Mouse (Mus musculus): ENCODE measurements around the gene Ap5z1. TPM values are rescaled to one million over a fixed set of nuclear protein-coding genes. Genes with fewer than 3 reads are reported as not detected.
A peak's percentile ranks its signal among the peaks of the same experiment; 100 is the strongest.

Ap5z1 gene
- polyA plus RNA-seq, 1 experiment from 2014 or later, result 12.3 TPM

DNA sequence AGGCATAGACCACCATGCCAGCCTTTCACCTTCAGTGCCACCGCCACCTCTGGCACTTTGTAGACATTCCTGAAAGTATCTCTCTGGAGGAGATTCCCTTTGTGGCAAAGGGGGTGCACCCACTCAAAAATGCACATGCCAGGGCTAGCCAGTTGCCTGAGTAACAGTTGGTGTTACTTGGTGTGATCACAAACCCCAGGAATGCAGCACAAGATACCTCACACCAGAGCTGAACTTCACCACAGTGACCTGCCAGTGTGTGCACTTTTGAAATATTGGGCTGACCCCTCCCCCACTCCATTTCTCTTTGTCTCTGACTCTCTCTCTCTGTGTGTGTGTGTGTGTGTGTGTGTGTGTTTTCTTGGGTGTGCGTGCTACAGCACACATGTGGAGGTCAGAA is 37.3 kb upstream of the Ap5z1 start:
- 97% methylated on average over 2 of the region's 2 CpGs for WGBS
- Histone ChIP-seq H3K36me3 (peaks cover 37% of the 10 kb centered on the region), H3K27ac (replicated peaks) (peak overlapping the region; percentile 14; the same call in 1 of the 2 replicates), H3K9me3 (replicated peaks) (no peaks in the 10 kb centered on the region), H3K4me1 (peaks cover 62% of the 10 kb centered on the region), H3K4me3 (no peak overlapping the region), H3K27me3 (ENCODE audit: low read depth, poor library complexity, severe bottlenecking) (no peaks in the 10 kb centered on the region)
- DNase-seq (ENCODE audit: low spot score), result no peak

DNA sequence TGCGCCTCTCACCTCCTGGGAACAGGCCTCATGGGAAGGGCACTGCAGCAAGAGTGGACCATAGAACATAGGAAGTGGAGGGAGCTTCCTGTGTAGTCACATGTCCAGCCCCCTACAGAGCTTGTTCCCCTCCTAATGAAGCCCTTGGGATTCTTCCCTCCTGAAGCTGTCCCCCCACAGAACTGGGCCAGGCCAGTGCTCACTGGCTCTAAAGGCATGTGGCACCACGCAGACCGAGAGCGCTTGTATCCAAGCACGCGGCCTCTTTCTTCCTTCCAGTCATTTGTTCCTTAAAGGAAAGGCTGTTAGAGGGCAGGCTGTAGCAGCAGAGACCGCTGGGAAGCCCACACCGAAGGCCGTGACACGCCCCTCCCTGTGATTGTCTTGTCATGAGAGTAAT is 35.9 kb upstream of the Ap5z1 start:
- peaks cover 40% of the 10 kb centered on the region for H3K36me3 ChIP-seq
- no peaks in the 10 kb centered on the region for H3K9me3 ChIP-seq (replicated peaks)
- peak overlapping the region; percentile 65 for H3K27ac ChIP-seq (replicated peaks)
- H3K27me3 ChIP-seq (ENCODE audit: low read depth, poor library complexity, severe bottlenecking), result no peaks in the 10 kb centered on the region
- H3K4me1 ChIP-seq, result peaks cover 69% of the 10 kb centered on the region
- WGBS, result 71% methylated on average over 10 of the region's 10 CpGs
- H3K4me3 ChIP-seq, result no peak overlapping the region
- no peak for DNase-seq (ENCODE audit: low spot score)

DNA sequence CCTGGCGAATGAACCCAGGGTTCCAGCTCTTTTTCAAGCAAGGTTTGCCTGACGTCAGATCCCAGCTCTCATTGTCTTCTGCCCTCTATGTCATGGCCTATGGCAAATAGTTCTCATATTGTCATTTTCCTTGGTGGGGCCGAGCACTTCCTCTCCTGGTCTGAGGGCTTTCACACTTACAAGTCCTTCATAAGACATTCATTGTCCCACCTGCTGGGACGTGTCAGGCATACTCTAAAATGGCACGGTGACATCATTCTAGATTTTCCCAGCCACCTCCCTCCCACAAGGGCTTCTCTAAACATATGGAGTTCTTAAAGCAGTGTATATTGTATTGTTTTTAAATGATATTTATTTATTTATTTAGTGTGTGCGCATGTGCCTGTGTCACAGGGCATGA is 35.1 kb upstream of the Ap5z1 start:
- peaks cover 73% of the 10 kb centered on the region for H3K4me1 ChIP-seq
- 84% methylated on average over 6 of the region's 6 CpGs for WGBS

DNA sequence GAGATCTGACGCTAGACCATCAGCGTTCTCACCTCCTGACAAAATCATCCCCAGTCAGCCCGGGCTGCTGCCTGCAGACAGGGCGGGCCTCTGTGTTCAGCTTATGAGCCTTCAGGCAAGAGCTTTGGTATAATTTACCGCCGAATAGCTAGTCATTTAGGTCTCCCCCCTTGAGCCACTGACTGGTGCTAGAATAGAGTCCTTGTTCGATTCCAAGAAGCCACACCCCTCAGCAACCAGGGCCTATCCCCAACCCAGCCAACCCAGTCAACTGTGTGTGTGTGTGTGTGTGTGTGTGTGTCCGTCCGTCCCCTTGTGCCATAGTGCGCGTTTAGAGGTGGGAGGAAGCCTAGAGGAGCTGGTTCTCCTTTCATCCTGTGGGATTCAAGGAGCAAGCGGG is 32.7 kb upstream of the Ap5z1 start:
- WGBS, result 87% methylated on average over 12 of the region's 12 CpGs
- peak overlapping the region; percentile 52; the same call in 1 of the 2 replicates for H3K27ac ChIP-seq (replicated peaks)
- H3K27me3 ChIP-seq (ENCODE audit: low read depth, poor library complexity, severe bottlenecking), result no peaks in the 10 kb centered on the region
- DNase-seq (ENCODE audit: low spot score), result no peak
- H3K4me1 ChIP-seq, result peaks cover 56% of the 10 kb centered on the region
- H3K36me3 ChIP-seq, result peaks cover 52% of the 10 kb centered on the region
- no peak overlapping the region for H3K4me3 ChIP-seq
- H3K9me3 ChIP-seq (replicated peaks), result no peaks in the 10 kb centered on the region

More for the DNA sequence above, 35.1 kb upstream of the Ap5z1 start:
- Histone ChIP-seq H3K27me3 (ENCODE audit: low read depth, poor library complexity, severe bottlenecking) (no peaks in the 10 kb centered on the region), H3K9me3 (replicated peaks) (no peaks in the 10 kb centered on the region), H3K4me3 (no peak overlapping the region), H3K36me3 (peaks cover 43% of the 10 kb centered on the region), H3K27ac (replicated peaks) (no peak overlapping the region)
- DNase-seq (ENCODE audit: low spot score), result no peak

DNA sequence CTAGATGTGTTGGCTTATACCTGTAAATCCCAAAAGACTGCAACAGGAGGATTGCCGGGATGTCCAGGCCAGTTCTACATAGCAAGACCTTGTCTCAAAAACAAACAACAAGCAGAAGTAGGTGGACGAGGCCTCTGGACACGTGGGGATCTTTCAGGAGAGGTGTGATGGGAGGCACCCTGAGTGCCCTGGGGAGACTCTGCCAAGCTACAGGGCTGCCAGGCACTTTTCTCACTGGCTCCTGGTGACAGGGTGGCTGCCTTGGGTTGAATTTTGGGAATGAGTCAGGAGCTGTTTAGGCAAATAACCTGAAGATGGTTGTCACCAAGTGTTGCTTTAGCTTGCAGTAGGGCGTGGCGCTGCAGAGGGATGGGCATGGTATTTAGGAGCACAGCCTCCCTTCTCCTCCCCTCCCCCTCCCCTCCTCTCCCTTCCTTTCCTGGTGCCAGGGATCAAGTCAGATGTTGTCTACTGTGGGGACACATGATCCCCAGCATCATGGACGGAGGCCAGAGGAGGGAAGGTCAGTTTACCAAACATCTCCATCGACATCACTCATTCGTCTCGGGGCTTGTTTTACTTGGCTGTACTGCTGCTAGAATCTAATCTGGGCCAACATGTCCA is 31.8 kb upstream of the Ap5z1 start:
- Histone ChIP-seq H3K4me3 (no peak overlapping the region), H3K27ac (replicated peaks) (0 out of 2 replicates have a peak overlapping the region, but pooled peaks have one; percentile 4), H3K9me3 (replicated peaks) (no peaks in the 10 kb centered on the region), H3K4me1 (peaks cover 47% of the 10 kb centered on the region), H3K27me3 (ENCODE audit: low read depth, poor library complexity, severe bottlenecking) (no peaks in the 10 kb centered on the region), H3K36me3 (peaks cover 55% of the 10 kb centered on the region)
- DNase-seq (ENCODE audit: low spot score), result no peak
- 86% methylated on average over 9 of the region's 9 CpGs for WGBS

DNA sequence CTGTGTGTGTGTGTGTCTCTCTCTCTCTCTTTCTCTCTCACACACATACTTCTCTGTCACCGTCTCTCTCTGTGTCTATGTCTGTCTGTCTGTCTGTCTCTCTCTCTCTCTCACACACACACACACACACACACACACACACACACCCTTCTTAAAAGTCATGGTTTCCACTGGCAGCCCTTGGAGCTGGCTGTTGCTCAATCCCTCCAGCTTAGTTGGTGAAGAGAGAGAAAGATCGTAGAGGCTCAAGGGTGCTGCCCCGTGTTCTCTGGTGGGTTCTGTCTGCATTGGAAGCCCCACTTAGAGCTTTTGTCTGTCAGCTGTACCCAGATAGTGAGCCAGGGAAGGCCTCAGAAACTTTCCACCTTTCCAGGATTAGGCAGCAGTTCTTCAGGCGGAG is 31.0 kb upstream of the Ap5z1 start:
- no peak for DNase-seq (ENCODE audit: low spot score)
- Histone ChIP-seq H3K4me1 (peaks cover 40% of the 10 kb centered on the region), H3K27me3 (ENCODE audit: low read depth, poor library complexity, severe bottlenecking) (no peaks in the 10 kb centered on the region), H3K36me3 (peaks cover 58% of the 10 kb centered on the region), H3K9me3 (replicated peaks) (no peaks in the 10 kb centered on the region), H3K4me3 (no peak overlapping the region), H3K27ac (replicated peaks) (no peak overlapping the region)
- 91% methylated on average over 4 of the region's 4 CpGs for WGBS

DNA sequence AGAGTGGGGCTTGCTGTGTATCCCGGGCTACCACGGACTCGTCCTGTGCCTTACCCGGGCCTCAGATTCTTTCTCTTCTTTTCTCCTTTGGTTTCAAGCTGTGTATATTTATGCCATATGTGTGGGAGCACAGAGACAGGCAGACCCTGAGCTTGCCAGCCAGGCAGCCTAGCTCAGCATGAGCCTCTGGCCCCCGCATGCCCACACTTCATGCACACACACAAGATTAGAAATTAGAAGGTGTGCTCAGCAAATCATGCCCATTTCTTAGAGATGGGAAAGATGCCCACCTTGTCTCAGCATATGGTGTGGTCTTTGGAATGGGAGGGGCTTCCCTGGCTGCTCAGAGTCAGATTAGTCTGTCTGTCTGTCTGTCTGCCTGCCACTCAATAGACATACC is 29.7 kb upstream of the Ap5z1 start:
- H3K36me3 ChIP-seq, result peaks cover 72% of the 10 kb centered on the region
- WGBS, result 87% methylated on average over 5 of the region's 5 CpGs
- DNase-seq (ENCODE audit: low spot score), result no peak

DNA sequence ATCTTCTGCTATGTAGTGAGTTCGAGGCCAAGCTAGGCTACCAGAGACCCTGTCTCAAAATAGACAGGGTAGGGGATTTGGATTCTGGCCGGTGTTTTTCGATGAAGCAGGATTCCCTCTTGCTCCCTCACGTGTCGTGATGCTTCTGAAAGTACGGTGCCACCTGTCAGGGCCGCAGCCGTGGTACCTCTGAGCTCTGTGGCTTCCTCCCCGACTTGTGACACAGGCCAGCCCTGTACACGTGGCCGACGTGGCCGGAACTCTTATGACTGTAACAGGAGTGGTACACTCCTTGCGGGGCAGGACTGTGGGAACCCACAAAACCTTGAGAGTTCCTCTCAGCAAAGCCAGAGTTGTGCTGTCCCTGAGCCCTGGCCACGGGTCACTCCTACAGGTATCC is 28.0 kb upstream of the Ap5z1 start:
- Histone ChIP-seq H3K4me3 (no peak overlapping the region), H3K27ac (replicated peaks) (no peak overlapping the region), H3K9me3 (replicated peaks) (no peaks in the 10 kb centered on the region), H3K27me3 (ENCODE audit: low read depth, poor library complexity, severe bottlenecking) (no peaks in the 10 kb centered on the region), H3K4me1 (peaks cover 52% of the 10 kb centered on the region), H3K36me3 (peaks cover 70% of the 10 kb centered on the region)
- DNase-seq (ENCODE audit: low spot score), result no peak
- 96% methylated on average over 15 of the region's 15 CpGs for WGBS

More for the DNA sequence above, 29.7 kb upstream of the Ap5z1 start:
- Histone ChIP-seq H3K27me3 (ENCODE audit: low read depth, poor library complexity, severe bottlenecking) (no peaks in the 10 kb centered on the region), H3K9me3 (replicated peaks) (no peaks in the 10 kb centered on the region), H3K4me1 (peaks cover 40% of the 10 kb centered on the region), H3K27ac (replicated peaks) (no peak overlapping the region), H3K4me3 (no peak overlapping the region)

DNA sequence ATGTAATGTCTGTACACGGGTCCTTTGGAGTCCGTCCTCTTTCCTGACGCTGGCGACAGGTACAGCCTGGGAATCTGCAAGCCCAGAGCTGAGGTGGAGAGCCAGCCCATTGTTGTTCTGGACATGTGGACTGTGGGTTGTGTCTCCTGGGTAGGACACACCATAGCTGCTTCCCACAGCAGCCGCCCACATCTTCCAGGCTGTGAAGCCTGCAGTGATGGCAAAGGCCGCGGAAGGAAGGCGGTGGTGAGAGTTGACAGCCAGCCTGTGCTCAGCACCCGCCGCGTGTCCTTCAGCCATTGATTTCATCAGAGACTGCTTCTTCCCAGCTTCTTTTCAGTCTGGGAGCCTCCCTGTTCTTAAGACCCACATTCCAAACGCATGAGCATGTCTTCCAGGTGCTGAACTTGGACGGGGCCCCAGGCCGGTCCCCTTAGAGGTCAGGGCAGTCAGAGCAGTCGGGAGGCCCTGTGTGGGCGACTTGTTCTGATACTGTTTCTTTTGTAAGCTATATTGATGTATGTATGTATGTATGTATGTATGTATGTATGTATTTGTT is 25.3 kb upstream of the Ap5z1 start:
- DNase-seq (ENCODE audit: low spot score), result no peak
- no peaks in the 10 kb centered on the region for H3K27me3 ChIP-seq (ENCODE audit: low read depth, poor library complexity, severe bottlenecking)
- peaks cover 55% of the 10 kb centered on the region for H3K4me1 ChIP-seq
- WGBS, result 92% methylated on average over 16 of the region's 16 CpGs
- H3K4me3 ChIP-seq, result no peak overlapping the region
- H3K9me3 ChIP-seq (replicated peaks), result no peaks in the 10 kb centered on the region
- H3K36me3 ChIP-seq, result peaks cover 50% of the 10 kb centered on the region
- H3K27ac ChIP-seq (replicated peaks), result peak overlapping the region; percentile 86

DNA sequence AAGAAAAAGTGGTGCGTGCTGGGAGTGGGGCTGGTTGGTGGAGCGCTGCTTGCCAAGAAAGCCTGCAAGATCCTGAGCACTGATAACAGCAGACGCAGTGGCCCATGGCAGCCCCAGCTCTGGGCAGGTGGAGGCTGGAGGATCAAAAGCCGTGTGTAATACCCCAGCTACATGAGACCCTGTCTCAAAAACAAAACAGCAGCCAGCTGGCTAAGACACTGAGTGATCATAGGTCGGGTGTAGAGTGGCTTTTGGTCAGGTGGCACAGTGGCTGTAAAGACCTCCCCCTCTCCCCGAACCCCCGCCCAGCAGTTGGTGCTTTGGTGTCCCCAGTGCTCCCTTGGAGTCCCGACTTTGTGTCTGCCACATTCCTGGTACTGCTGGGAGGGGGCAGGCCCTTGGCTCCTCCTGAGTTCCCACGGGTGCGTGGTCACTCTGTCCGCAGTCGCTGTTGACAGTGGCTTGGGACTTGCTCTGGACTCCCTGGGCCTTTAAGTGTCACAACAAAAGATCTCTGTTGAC is 23.8 kb upstream of the Ap5z1 start:
- Histone ChIP-seq H3K4me1 (peaks cover 70% of the 10 kb centered on the region), H3K4me3 (peak overlapping the region; percentile 51), H3K27me3 (ENCODE audit: low read depth, poor library complexity, severe bottlenecking) (no peaks in the 10 kb centered on the region), H3K27ac (replicated peaks) (peak overlapping the region; percentile 86), H3K9me3 (replicated peaks) (no peaks in the 10 kb centered on the region), H3K36me3 (peaks cover 41% of the 10 kb centered on the region)
- no peak for DNase-seq (ENCODE audit: low spot score)
- 2% methylated on average over 12 of the region's 12 CpGs for WGBS

DNA sequence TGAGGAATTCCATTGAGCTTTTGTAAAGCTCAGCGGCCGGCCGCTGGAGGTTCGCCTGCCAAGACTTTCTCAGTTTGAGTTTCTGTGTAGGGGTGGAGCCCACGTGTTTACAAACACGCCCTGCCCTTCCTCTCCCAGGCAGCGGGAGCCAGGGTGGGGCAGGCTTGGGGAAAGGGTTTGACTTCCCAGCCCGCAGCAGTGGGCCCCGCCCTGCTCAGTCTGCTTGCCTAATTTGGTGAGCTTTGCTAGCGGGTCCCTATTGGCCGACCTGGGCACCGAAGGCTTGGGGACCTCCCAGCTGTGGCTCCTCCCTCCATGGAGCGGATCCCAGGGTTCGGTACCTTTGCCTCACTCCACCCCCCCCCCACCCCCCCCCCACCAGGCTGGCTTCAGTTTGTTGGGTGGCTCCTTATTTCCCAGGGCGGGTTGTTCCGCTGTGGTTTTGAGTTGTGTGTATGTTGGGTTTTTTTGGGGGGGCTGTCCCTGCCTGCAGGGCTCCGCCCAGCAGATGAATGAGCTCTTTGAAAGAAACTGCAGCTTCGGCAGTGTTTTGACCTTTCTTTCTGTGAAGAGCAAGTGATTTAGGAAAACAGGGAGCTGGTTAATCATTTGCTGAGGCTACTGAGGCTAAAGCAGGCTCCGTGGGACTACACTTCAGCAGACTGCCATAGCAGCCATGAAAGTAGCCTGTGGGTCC is 23.1 kb upstream of the Ap5z1 start:
- peak overlapping the region; percentile 51 for H3K4me3 ChIP-seq
- H3K27ac ChIP-seq (replicated peaks), result peak overlapping the region; percentile 86
- H3K36me3 ChIP-seq, result peaks cover 34% of the 10 kb centered on the region
- under 1% methylated on average over 19 of the region's 19 CpGs for WGBS
- H3K4me1 ChIP-seq, result peaks cover 76% of the 10 kb centered on the region
- no peaks in the 10 kb centered on the region for H3K9me3 ChIP-seq (replicated peaks)
- H3K27me3 ChIP-seq (ENCODE audit: low read depth, poor library complexity, severe bottlenecking), result no peaks in the 10 kb centered on the region
- peak; percentile 91 for DNase-seq (ENCODE audit: low spot score)

DNA sequence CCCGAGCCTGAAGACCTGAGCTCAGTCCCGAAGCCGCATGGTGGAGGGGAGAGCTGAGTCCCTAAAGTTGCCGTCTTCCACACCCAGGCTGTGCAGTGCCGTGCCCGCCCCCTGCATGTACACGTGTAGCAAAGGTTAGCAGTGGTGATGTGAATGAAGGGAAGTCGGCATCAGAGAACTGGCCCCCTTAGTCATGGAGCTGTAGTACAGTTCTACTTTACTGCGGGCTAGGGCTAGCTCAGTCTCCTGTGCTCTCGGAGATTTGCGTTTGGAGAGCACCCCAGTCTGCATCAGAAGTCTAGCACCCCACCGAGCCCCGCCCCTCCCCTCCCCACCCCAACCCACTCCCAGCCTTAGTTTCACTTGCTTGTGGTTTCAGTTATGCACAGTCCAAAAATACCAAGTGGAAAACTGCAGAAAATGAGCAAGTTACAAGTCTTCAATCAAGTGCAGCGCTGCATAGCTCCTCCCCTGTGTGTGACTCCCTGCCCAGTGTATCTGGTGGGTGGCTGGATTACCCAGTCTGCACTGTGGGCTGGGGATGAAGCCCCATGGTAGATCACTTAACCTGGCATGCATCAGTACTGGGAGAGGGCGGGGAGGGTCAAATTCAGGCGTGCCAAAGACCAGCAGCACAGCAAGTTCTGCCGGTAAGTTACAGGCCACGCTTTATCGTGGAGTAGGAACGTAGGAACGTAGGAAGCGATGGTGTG is 22.3 kb upstream of the Ap5z1 start:
- peaks cover 25% of the 10 kb centered on the region for H3K36me3 ChIP-seq
- peak overlapping the region; percentile 51 for H3K4me3 ChIP-seq
- H3K27ac ChIP-seq (replicated peaks), result peak overlapping the region; percentile 86
- H3K27me3 ChIP-seq (ENCODE audit: low read depth, poor library complexity, severe bottlenecking), result no peaks in the 10 kb centered on the region
- no peaks in the 10 kb centered on the region for H3K9me3 ChIP-seq (replicated peaks)
- DNase-seq (ENCODE audit: low spot score), result no peak
- WGBS, result 65% methylated on average over 22 of the region's 22 CpGs
- H3K4me1 ChIP-seq, result peaks cover 85% of the 10 kb centered on the region
